Mouse (Mus musculus) hindbrain, embryonic 11.5 days (tissue): ENCODE results near the gene Pdcd11. TPM values are rescaled to one million over a fixed set of nuclear protein-coding genes. Genes with fewer than 3 reads are reported as not detected.

ENCODE experiments used
- ATAC-seq: fragments of 200-750 bp; cut with Nextera tagmentation; 2 replicates; pipeline ENCODE4 v1.8.0; 2017; ENCODE audit warnings: mild to moderate bottlenecking, moderate TSS enrichment, moderate library complexity; ENCODE audit not compliant: low FRiP score
- DNase-seq: peaks from one replicate; pipeline ENCODE4 v3.0.0-alpha.2; 2015; ENCODE audit warnings: low spot score
- H3K27ac ChIP-seq: fragments of 300-500 bp; sonication (generic); 2 replicates; pipeline ENCODE4 v1.5.1; 2014; ENCODE audit warnings: mild to moderate bottlenecking, low read depth, low read length
- H3K27me3 ChIP-seq: fragments of 300-500 bp; sonication (generic); 2 replicates; pipeline ENCODE4 v1.6.1; 2014; ENCODE audit warnings: mild to moderate bottlenecking, low read length, moderate library complexity, mixed read lengths; ENCODE audit not compliant: control insufficient read depth, insufficient read depth
- H3K36me3 ChIP-seq: fragments of 300-500 bp; sonication (generic); 2 replicates; pipeline ENCODE4 v1.6.1; 2014; ENCODE audit warnings: mild to moderate bottlenecking, low read length, moderate library complexity, mixed read lengths; ENCODE audit not compliant: control insufficient read depth, insufficient read depth
- H3K4me1 ChIP-seq: fragments of 300-500 bp; sonication (generic); replicated peaks from 2 replicates; pipeline ENCODE4 v1.6.1; 2014; ENCODE audit warnings: low read length, mixed read lengths; ENCODE audit not compliant: control insufficient read depth, insufficient read depth
- H3K4me2 ChIP-seq: fragments of 300-500 bp; sonication (generic); replicated peaks from 2 replicates; pipeline ENCODE4 v1.6.1; 2014; ENCODE audit warnings: mild to moderate bottlenecking, low read depth, low read length
- H3K4me3 ChIP-seq: fragments of 300-500 bp; sonication (generic); 2 replicates; pipeline ENCODE4 v1.5.1; 2014; ENCODE audit warnings: low read depth, low read length
- H3K9ac ChIP-seq: fragments of 300-500 bp; sonication (generic); 2 replicates; pipeline ENCODE4 v1.6.1; 2014; ENCODE audit warnings: low read depth, low read length
- H3K9me3 ChIP-seq: fragments of 300-500 bp; sonication (generic); 2 replicates; pipeline ENCODE4 v1.6.1; 2016; ENCODE audit warnings: low read length; ENCODE audit not compliant: control insufficient read depth
- WGBS: fragments of 180-500 bp; shearing (Covaris S2); extraction: QIAGEN DNeasy Blood & Tissue Kit; methylation state at CpG from one replicate; pipeline ENCODE4 v1.1.7; 2014; 5-methylcytosine and 5-hydroxymethylcytosine counted together
- polyA plus RNA-seq: library from polyadenylated mRNA; unstranded; fragments of >200 nt; fragmentation: Nextera tagmentation; extraction: Ambion mirVana; gene quantifications from 2 replicates; pipeline ENCODE4 v1.2.1, GENCODE M21; 2014

The Pdcd11 gene
- polyA plus RNA-seq, 1 experiment from 2014 or later: 9.4 TPM

GRCm38 (mm10) chr19:47168223-47168622 is 77.7 kb downstream of the Pdcd11 start:
- DNase-seq: peak; percentile 70
- peak overlapping the region; percentile 5; the same call in 1 of the 2 replicates for H3K4me2 ChIP-seq
- H3K4me1 ChIP-seq: peaks cover 3% of the 10 kb centered on the region; the same call in 1 of the 2 replicates
- H3K27ac ChIP-seq: no peak overlapping the region
- 0 out of 2 replicates have a peak, but pooled peaks have one; percentile 47 for ATAC-seq
- no peaks in the 10 kb centered on the region for H3K36me3 ChIP-seq
- no peaks in the 10 kb centered on the region for H3K9me3 ChIP-seq
- WGBS: 17% methylated on average over 13 of the region's 13 CpGs
- H3K9ac ChIP-seq: no peak overlapping the region
- H3K4me3 ChIP-seq: 0 out of 2 replicates have a peak overlapping the region, but pooled peaks have one; percentile 8
- H3K27me3 ChIP-seq: no peaks in the 10 kb centered on the region

- DNase-seq (peak; percentile 91), ATAC-seq (no peak)
- Histone ChIP-seq H3K4me2 (peak overlapping the region; percentile 5; the same call in 1 of the 2 replicates), H3K27me3 (no peaks in the 10 kb centered on the region), H3K27ac (no peak overlapping the region), H3K4me1 (peaks cover 3% of the 10 kb centered on the region; the same call in 1 of the 2 replicates), H3K9me3 (no peaks in the 10 kb centered on the region), H3K4me3 (no peak overlapping the region), H3K36me3 (no peaks in the 10 kb centered on the region), H3K9ac (no peak overlapping the region)
- whole genome bisulfite sequencing: 28% methylated on average over 11 of the region's 11 CpGs
Measured at GRCm38 (mm10) chr19:47168793-47169412, 78.3 kb downstream of the Pdcd11 start.

GRCm38 (mm10) chr19:47174515-47174914 is 83.9 kb downstream of the Pdcd11 start:
- no peaks in the 10 kb centered on the region for H3K9me3 ChIP-seq
- peaks cover 19% of the 10 kb centered on the region for H3K27me3 ChIP-seq
- no peak overlapping the region for H3K4me3 ChIP-seq
- 55% methylated on average over 3 of the region's 3 CpGs for WGBS
- no peaks in the 10 kb centered on the region for H3K36me3 ChIP-seq
- peak; percentile 36 for DNase-seq
- ATAC-seq: no peak
- H3K27ac ChIP-seq: no peak overlapping the region
- H3K9ac ChIP-seq: no peak overlapping the region
- no peak overlapping the region for H3K4me2 ChIP-seq
- peaks cover 2% of the 10 kb centered on the region; the same call in 1 of the 2 replicates for H3K4me1 ChIP-seq

- no peak overlapping the region for H3K4me2 ChIP-seq
- H3K27me3 ChIP-seq: peaks cover 28% of the 10 kb centered on the region
- H3K4me3 ChIP-seq: no peak overlapping the region
- no peak overlapping the region for H3K27ac ChIP-seq
- no peaks in the 10 kb centered on the region for H3K9me3 ChIP-seq
- no peaks in the 10 kb centered on the region for H3K36me3 ChIP-seq
- peaks cover 8% of the 10 kb centered on the region; the same call in 1 of the 2 replicates for H3K4me1 ChIP-seq
- ATAC-seq (no peak), DNase-seq (no peak)
- 78% methylated on average over 2 of the region's 2 CpGs for WGBS
- no peak overlapping the region for H3K9ac ChIP-seq
Measured at GRCm38 (mm10) chr19:47175472-47175871, 84.9 kb downstream of the Pdcd11 start.

GRCm38 (mm10) chr19:47176916-47177505 is 86.4 kb downstream of the Pdcd11 start:
- H3K4me2 ChIP-seq: no peak overlapping the region
- DNase-seq: no peak
- ATAC-seq: no peak
- no peaks in the 10 kb centered on the region for H3K36me3 ChIP-seq
- no peak overlapping the region for H3K4me3 ChIP-seq
- H3K27me3 ChIP-seq: peaks cover 31% of the 10 kb centered on the region
- peaks cover 8% of the 10 kb centered on the region; the same call in 1 of the 2 replicates for H3K4me1 ChIP-seq
- no peak overlapping the region for H3K27ac ChIP-seq
- H3K9me3 ChIP-seq: no peaks in the 10 kb centered on the region
- no peak overlapping the region for H3K9ac ChIP-seq
- 84% methylated on average over 2 of the region's 2 CpGs for WGBS

- Histone ChIP-seq H3K27ac (no peak overlapping the region), H3K9ac (no peak overlapping the region), H3K4me1 (peaks cover 8% of the 10 kb centered on the region; the same call in 1 of the 2 replicates), H3K4me3 (peak overlapping the region; percentile 71; the same call in 1 of the 2 replicates), H3K36me3 (no peaks in the 10 kb centered on the region), H3K9me3 (no peaks in the 10 kb centered on the region), H3K4me2 (0 out of 2 replicates have a peak overlapping the region, but pooled peaks have one; percentile 98), H3K27me3 (peaks cover 31% of the 10 kb centered on the region)
- WGBS: 22% methylated on average over 10 of the region's 10 CpGs
- DNase-seq (peak; percentile 40), ATAC-seq (no peak)
Measured at GRCm38 (mm10) chr19:47178001-47178400, 87.4 kb downstream of the Pdcd11 start.

GRCm38 (mm10) chr19:47178431-47179271 is 88.1 kb downstream of the Pdcd11 start, which contains the start of gene Neurl1a:
Gene Neurl1a (plus strand): TSS chr19:47178820.
- H3K9ac ChIP-seq: peak within 1 kb of the TSS; percentile 68
- H3K27me3 ChIP-seq: peaks cover 31% of the 10 kb centered on the region
- WGBS: under 1% methylated on average over 91 of the region's 98 CpGs
- 0 out of 2 replicates have a peak within 1 kb of the TSS, but pooled peaks have one; percentile 24 for H3K27ac ChIP-seq
- ATAC-seq: peak; percentile 62
- H3K9me3 ChIP-seq: no peaks in the 10 kb centered on the region
- peak within 1 kb of the TSS; percentile 98 for H3K4me2 ChIP-seq
- DNase-seq: peak; percentile 78
- peak within 1 kb of the TSS; percentile 71 for H3K4me3 ChIP-seq
- H3K4me1 ChIP-seq: peaks cover 8% of the 10 kb centered on the region; the same call in 1 of the 2 replicates
- H3K36me3 ChIP-seq: no peaks in the 10 kb centered on the region

- peak; percentile 50 for DNase-seq
- H3K36me3 ChIP-seq: no peaks in the 10 kb centered on the region
- H3K9me3 ChIP-seq: no peaks in the 10 kb centered on the region
- H3K9ac ChIP-seq: peak overlapping the region; percentile 68
- H3K4me3 ChIP-seq: peak overlapping the region; percentile 71
- peaks cover 31% of the 10 kb centered on the region for H3K27me3 ChIP-seq
- peak; percentile 24; the same call in 1 of the 2 replicates for ATAC-seq
- H3K27ac ChIP-seq: 0 out of 2 replicates have a peak overlapping the region, but pooled peaks have one; percentile 24
- H3K4me1 ChIP-seq: peaks cover 8% of the 10 kb centered on the region; the same call in 1 of the 2 replicates
- H3K4me2 ChIP-seq: peak overlapping the region; percentile 98
- WGBS: under 1% methylated on average over 37 of the region's 42 CpGs
Measured at GRCm38 (mm10) chr19:47179272-47179809, 88.8 kb downstream of the Pdcd11 start.
